Mouse (Mus musculus): Measurements from ENCODE around the gene Zswim8.

GRCm38 (mm10) chr14:20696986-20697385 lies 10.4 kb upstream of the Zswim8 start:
- TF ChIP-seq CTCF (IDR thresholded peaks at IDR 0.05; ENCODE audit: control insufficient read depth, insufficient read depth, insufficient replicate concordance, low read depth, low read length) = no peak
- TF ChIP-seq POLR2A (IDR thresholded peaks at IDR 0.05; ENCODE audit: control insufficient read depth, low read depth, low read length) = no peak
